Mouse (Mus musculus) forebrain, embryonic 12.5 days (tissue): ENCODE data around the gene Tekt3. TPM values are rescaled to one million over a fixed set of nuclear protein-coding genes. Genes with fewer than 3 reads are reported as not detected.

Source experiments
- ATAC-seq: fragments of 200-750 bp; cut with Nextera tagmentation; 2 replicates; pipeline ENCODE4 v1.8.0; 2017; ENCODE audit warnings: moderate TSS enrichment; ENCODE audit not compliant: low FRiP score
- H3K27ac ChIP-seq: fragments of 300-500 bp; sonication (generic); 2 replicates; pipeline ENCODE4 v1.5.1; 2016; ENCODE audit warnings: mild to moderate bottlenecking
- H3K27me3 ChIP-seq: fragments of 300-500 bp; sonication (generic); 2 replicates; pipeline ENCODE4 v1.6.1; 2016; ENCODE audit warnings: mild to moderate bottlenecking
- H3K36me3 ChIP-seq: fragments of 300-500 bp; sonication (generic); replicated peaks from 2 replicates; pipeline ENCODE4 v1.6.1; 2016; ENCODE audit warnings: mild to moderate bottlenecking
- H3K4me1 ChIP-seq: fragments of 300-500 bp; sonication (generic); 2 replicates; pipeline ENCODE4 v1.6.1; 2016
- H3K4me2 ChIP-seq: fragments of 300-500 bp; sonication (generic); 2 replicates; pipeline ENCODE4 v1.6.1; 2016; ENCODE audit warnings: mild to moderate bottlenecking, moderate library complexity
- H3K4me3 ChIP-seq: fragments of 300-500 bp; sonication (generic); replicated peaks from 2 replicates; pipeline ENCODE4 v1.5.1; 2016; ENCODE audit warnings: mild to moderate bottlenecking
- H3K9ac ChIP-seq: fragments of 300-500 bp; sonication (generic); 2 replicates; pipeline ENCODE4 v1.6.1; 2016; ENCODE audit warnings: mild to moderate bottlenecking
- H3K9me3 ChIP-seq: fragments of 300-500 bp; sonication (generic); 2 replicates; pipeline ENCODE4 v1.6.1; 2016
- WGBS: fragments of 180-500 bp; shearing (Covaris S2); methylation state at CpG from one replicate; pipeline ENCODE4 v1.1.7; 2016; 5-methylcytosine and 5-hydroxymethylcytosine counted together
- polyA plus RNA-seq: library from polyadenylated mRNA; unstranded; fragments of >200 nt; fragmentation: Nextera tagmentation; extraction: Ambion mirVana; gene quantifications from 2 replicates; pipeline ENCODE4 v1.2.1, GENCODE M21; 2016

Tekt3 gene
- polyA plus RNA-seq, 1 experiment from 2014 or later: not detected

DNA sequence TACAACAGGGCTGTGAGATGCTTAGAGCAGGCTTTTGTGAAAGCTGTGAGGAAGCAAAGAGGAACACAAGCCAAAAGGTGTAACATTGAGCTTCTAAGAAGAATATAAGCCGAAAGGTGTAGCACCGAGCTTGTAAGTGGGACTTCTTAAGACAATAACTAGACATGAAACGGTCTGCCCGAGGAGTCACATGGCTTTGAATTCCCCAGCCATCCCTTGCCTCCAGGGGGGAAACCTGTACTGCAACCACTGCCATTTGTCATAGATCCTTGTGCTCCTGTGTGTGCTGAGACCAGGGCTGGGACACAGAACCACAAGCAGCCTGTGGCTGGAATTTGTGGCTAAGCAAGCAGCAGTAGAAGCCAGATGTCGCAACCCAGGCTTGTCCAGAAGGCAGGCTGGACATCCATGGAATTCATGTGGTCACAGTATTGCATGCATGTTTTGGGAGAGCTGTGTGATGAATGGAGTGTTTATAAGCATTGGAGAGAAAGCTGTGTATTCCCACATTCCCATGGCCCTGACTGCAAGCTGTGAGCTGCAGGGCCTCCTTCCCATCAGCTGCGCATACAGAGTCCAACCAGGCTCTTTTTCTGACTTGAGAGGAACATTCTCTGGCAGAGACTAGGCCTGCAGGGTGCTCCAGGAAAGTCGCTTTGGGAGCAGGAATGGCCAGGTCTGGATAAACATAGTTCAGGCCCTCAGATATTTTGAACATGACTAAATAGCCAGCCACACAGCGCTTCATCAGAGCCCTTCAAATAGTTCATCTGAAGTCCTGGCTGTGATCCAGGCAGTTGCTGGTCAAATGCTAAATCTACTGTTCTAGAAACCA, 53.6 kb downstream of the Tekt3 start:
- no peaks in the 10 kb centered on the region for H3K9me3 ChIP-seq
- H3K4me2 ChIP-seq: no peak overlapping the region
- H3K27me3 ChIP-seq: no peaks in the 10 kb centered on the region
- no peak overlapping the region for H3K4me3 ChIP-seq
- H3K4me1 ChIP-seq: no peaks in the 10 kb centered on the region
- 89% methylated on average over 8 of the region's 8 CpGs for WGBS
- H3K27ac ChIP-seq: no peak overlapping the region
- H3K9ac ChIP-seq: no peak overlapping the region
- H3K36me3 ChIP-seq: no peaks in the 10 kb centered on the region
- no peak for ATAC-seq

GRCm38 (mm10) chr11:63116652-63117051, 55.2 kb downstream of the Tekt3 start:
- no peak overlapping the region for H3K27ac ChIP-seq
- no peaks in the 10 kb centered on the region for H3K27me3 ChIP-seq
- no peak overlapping the region for H3K4me2 ChIP-seq
- ATAC-seq: no peak
- 89% methylated on average over 5 of the region's 5 CpGs for WGBS
- H3K9me3 ChIP-seq: no peaks in the 10 kb centered on the region
- H3K9ac ChIP-seq: no peak overlapping the region
- no peaks in the 10 kb centered on the region for H3K36me3 ChIP-seq
- no peak overlapping the region for H3K4me3 ChIP-seq
- H3K4me1 ChIP-seq: no peaks in the 10 kb centered on the region

GRCm38 (mm10) chr11:63117266-63117665, 55.8 kb downstream of the Tekt3 start:
- 88% methylated on average over 1 of the region's 1 CpGs for WGBS
- Histone ChIP-seq H3K27ac (no peak overlapping the region), H3K27me3 (no peaks in the 10 kb centered on the region), H3K36me3 (no peaks in the 10 kb centered on the region), H3K4me1 (0 out of 2 replicates have a peak, but pooled peaks cover 4% of the 10 kb centered on the region), H3K4me3 (no peak overlapping the region), H3K9me3 (no peaks in the 10 kb centered on the region), H3K9ac (no peak overlapping the region), H3K4me2 (no peak overlapping the region)
- ATAC-seq: no peak

- Histone ChIP-seq H3K9ac (no peak overlapping the region), H3K36me3 (no peaks in the 10 kb centered on the region), H3K4me1 (0 out of 2 replicates have a peak, but pooled peaks cover 4% of the 10 kb centered on the region), H3K4me2 (no peak overlapping the region), H3K4me3 (no peak overlapping the region), H3K27ac (no peak overlapping the region), H3K27me3 (no peaks in the 10 kb centered on the region), H3K9me3 (no peaks in the 10 kb centered on the region)
- no peak for ATAC-seq
- WGBS: 94% methylated on average over 7 of the region's 7 CpGs
Measured at GRCm38 (mm10) chr11:63119791-63120190, 58.3 kb downstream of the Tekt3 start.

- H3K36me3 ChIP-seq: no peaks in the 10 kb centered on the region
- no peak overlapping the region for H3K27ac ChIP-seq
- no peak overlapping the region for H3K4me2 ChIP-seq
- no peak overlapping the region for H3K4me3 ChIP-seq
- no peaks in the 10 kb centered on the region for H3K27me3 ChIP-seq
- H3K9ac ChIP-seq: no peak overlapping the region
- H3K4me1 ChIP-seq: 0 out of 2 replicates have a peak, but pooled peaks cover 4% of the 10 kb centered on the region
- no peak for ATAC-seq
- WGBS: 69% methylated on average over 2 of the region's 2 CpGs
- H3K9me3 ChIP-seq: no peaks in the 10 kb centered on the region
Measured at GRCm38 (mm10) chr11:63122249-63122648, 60.8 kb downstream of the Tekt3 start.

DNA sequence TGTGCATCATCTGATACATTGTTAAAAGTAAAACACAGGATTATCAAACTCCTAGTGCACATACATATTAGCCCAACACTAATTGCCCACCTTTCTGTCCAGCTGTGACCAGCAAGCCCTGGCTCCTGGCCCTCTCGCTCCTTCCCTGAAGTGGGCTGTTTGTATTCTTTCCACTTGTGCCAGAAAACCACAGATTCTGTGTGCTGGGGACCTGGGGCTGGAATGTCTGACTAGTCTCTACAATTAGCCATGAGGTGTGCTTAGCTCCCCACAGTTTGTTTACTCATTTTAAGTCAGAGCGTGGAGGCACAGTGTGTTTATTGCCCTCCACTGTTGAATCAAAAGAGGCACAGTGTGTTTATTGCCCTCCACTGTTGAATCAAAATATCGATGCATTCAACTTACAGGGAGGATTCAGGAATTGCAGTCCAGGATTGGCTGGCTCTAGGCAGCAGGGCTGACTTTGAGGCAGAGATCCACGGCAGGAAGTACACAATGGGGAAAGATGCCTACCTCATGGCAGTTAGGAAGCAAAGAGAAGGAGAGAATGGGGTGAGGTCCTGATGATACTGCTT, 61.4 kb downstream of the Tekt3 start:
- 0 out of 2 replicates have a peak, but pooled peaks cover 4% of the 10 kb centered on the region for H3K4me1 ChIP-seq
- no peak overlapping the region for H3K27ac ChIP-seq
- H3K36me3 ChIP-seq: no peaks in the 10 kb centered on the region
- H3K27me3 ChIP-seq: no peaks in the 10 kb centered on the region
- 74% methylated on average over 4 of the region's 4 CpGs for WGBS
- H3K4me2 ChIP-seq: no peak overlapping the region
- H3K9me3 ChIP-seq: no peaks in the 10 kb centered on the region
- H3K4me3 ChIP-seq: no peak overlapping the region
- H3K9ac ChIP-seq: no peak overlapping the region
- no peak for ATAC-seq

- no peak for ATAC-seq
- no peak overlapping the region for H3K27ac ChIP-seq
- H3K9ac ChIP-seq: no peak overlapping the region
- H3K9me3 ChIP-seq: no peaks in the 10 kb centered on the region
- peaks cover 8% of the 10 kb centered on the region for H3K27me3 ChIP-seq
- H3K36me3 ChIP-seq: no peaks in the 10 kb centered on the region
- no peak overlapping the region for H3K4me3 ChIP-seq
- H3K4me2 ChIP-seq: no peak overlapping the region
- 6% methylated on average over 4 of the region's 4 CpGs for WGBS
- H3K4me1 ChIP-seq: 0 out of 2 replicates have a peak, but pooled peaks cover 4% of the 10 kb centered on the region
Measured at GRCm38 (mm10) chr11:63124316-63124715, 62.9 kb downstream of the Tekt3 start.

GRCm38 (mm10) chr11:63125832-63126456, 64.5 kb downstream of the Tekt3 start:
- no peaks in the 10 kb centered on the region for H3K9me3 ChIP-seq
- no peak overlapping the region for H3K9ac ChIP-seq
- 0 out of 2 replicates have a peak, but pooled peaks cover 9% of the 10 kb centered on the region for H3K4me1 ChIP-seq
- no peak overlapping the region for H3K4me2 ChIP-seq
- no peak for ATAC-seq
- H3K27ac ChIP-seq: no peak overlapping the region
- no peak overlapping the region for H3K4me3 ChIP-seq
- H3K36me3 ChIP-seq: no peaks in the 10 kb centered on the region
- H3K27me3 ChIP-seq: peaks cover 24% of the 10 kb centered on the region
- 69% methylated on average over 5 of the region's 5 CpGs for WGBS

GRCm38 (mm10) chr11:63126976-63127375, 65.5 kb downstream of the Tekt3 start:
- Histone ChIP-seq H3K36me3 (no peaks in the 10 kb centered on the region), H3K4me2 (no peak overlapping the region), H3K4me1 (peaks cover 17% of the 10 kb centered on the region), H3K4me3 (no peak overlapping the region), H3K27me3 (peaks cover 35% of the 10 kb centered on the region), H3K9ac (no peak overlapping the region), H3K9me3 (no peaks in the 10 kb centered on the region), H3K27ac (no peak overlapping the region)
- ATAC-seq: no peak
- WGBS: 77% methylated on average over 8 of the region's 8 CpGs

GRCm38 (mm10) chr11:63127513-63127912, 66.1 kb downstream of the Tekt3 start:
- no peak overlapping the region for H3K4me2 ChIP-seq
- no peak overlapping the region for H3K4me3 ChIP-seq
- no peak for ATAC-seq
- H3K27me3 ChIP-seq: peaks cover 40% of the 10 kb centered on the region
- H3K27ac ChIP-seq: no peak overlapping the region
- H3K9ac ChIP-seq: no peak overlapping the region
- WGBS: 91% methylated on average over 4 of the region's 4 CpGs
- H3K9me3 ChIP-seq: no peaks in the 10 kb centered on the region
- H3K4me1 ChIP-seq: peaks cover 19% of the 10 kb centered on the region
- H3K36me3 ChIP-seq: no peaks in the 10 kb centered on the region

- peaks cover 27% of the 10 kb centered on the region for H3K4me1 ChIP-seq
- 79% methylated on average over 2 of the region's 2 CpGs for WGBS
- H3K9ac ChIP-seq: no peak within 1 kb of the TSS
- H3K27ac ChIP-seq: no peak within 1 kb of the TSS
- H3K4me3 ChIP-seq: no peak within 1 kb of the TSS
- H3K36me3 ChIP-seq: no peaks in the 10 kb centered on the region
- no peak within 1 kb of the TSS for H3K4me2 ChIP-seq
- H3K9me3 ChIP-seq: no peaks in the 10 kb centered on the region
- no peak for ATAC-seq
- peaks cover 53% of the 10 kb centered on the region for H3K27me3 ChIP-seq
Measured at GRCm38 (mm10) chr11:63128784-63129183, 67.3 kb downstream of the Tekt3 start, which contains the start of gene Pmp22. Gene Pmp22 (plus strand): TSS chr11:63128982.

GRCm38 (mm10) chr11:63129375-63129774, 67.9 kb downstream of the Tekt3 start:
- H3K9me3 ChIP-seq: no peaks in the 10 kb centered on the region
- H3K4me1 ChIP-seq: peaks cover 27% of the 10 kb centered on the region
- no peak overlapping the region for H3K27ac ChIP-seq
- WGBS: 57% methylated on average over 9 of the region's 9 CpGs
- no peak overlapping the region for H3K4me2 ChIP-seq
- ATAC-seq: no peak
- H3K36me3 ChIP-seq: no peaks in the 10 kb centered on the region
- no peak overlapping the region for H3K4me3 ChIP-seq
- no peak overlapping the region for H3K9ac ChIP-seq
- peaks cover 59% of the 10 kb centered on the region for H3K27me3 ChIP-seq
